Mouse (Mus musculus): ENCODE data around the gene Akap12. TPM values are rescaled to one million over a fixed set of nuclear protein-coding genes. Genes with fewer than 3 reads are reported as not detected.

The Akap12 gene
- 1 to 10 TPM; 9.0 to 9.2 TPM for polyA plus RNA-seq (2017; shearing (Covaris generic))

DNA sequence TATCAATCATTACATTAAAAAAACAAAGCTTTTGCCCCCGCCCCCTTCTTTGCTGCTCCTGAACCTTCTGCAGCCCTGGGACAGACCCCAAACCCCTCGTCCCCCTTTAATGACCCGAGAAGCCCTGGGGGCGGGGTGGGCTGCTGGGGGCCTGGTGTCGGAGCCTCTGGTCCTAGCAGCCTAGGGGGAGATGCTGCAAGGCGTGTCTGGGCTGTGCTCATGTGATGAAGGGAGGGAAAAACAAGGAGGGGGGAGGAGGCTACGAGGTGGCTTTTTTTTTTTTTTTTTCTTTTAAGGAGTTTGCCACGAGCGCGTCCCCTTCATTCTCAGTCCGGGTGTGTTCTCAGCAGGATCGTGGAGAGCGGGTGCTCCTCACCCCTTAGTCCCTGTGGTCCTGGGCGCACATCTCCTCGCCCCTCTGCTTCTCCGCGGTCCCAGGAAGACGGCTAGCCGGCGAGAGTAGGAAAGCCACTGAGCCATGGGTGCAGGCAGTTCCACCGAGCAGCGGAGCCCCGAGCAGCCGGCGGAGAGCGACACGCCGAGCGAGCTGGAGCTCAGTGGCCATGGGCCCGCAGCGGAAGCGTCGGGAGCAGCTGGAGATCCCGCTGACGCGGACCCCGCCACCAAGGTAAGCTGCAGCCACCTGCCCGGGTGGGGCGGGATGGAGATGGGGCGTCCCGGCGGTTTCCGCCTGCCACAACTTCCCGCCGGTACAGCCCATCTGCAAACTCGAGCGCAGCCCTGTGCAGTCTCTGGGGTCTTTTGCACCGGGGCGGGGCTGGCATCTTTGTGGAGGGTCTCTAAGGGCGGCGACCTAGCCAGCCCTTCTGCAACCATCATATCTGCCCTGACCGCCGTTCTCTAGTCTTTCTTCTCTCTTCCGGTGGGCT, at the start of gene Akap12:
Gene Akap12, plus strand, starts transcription at position 340 of the 890 bp plus-strand sequence.
- peak; percentile 68 for ATAC-seq

DNA sequence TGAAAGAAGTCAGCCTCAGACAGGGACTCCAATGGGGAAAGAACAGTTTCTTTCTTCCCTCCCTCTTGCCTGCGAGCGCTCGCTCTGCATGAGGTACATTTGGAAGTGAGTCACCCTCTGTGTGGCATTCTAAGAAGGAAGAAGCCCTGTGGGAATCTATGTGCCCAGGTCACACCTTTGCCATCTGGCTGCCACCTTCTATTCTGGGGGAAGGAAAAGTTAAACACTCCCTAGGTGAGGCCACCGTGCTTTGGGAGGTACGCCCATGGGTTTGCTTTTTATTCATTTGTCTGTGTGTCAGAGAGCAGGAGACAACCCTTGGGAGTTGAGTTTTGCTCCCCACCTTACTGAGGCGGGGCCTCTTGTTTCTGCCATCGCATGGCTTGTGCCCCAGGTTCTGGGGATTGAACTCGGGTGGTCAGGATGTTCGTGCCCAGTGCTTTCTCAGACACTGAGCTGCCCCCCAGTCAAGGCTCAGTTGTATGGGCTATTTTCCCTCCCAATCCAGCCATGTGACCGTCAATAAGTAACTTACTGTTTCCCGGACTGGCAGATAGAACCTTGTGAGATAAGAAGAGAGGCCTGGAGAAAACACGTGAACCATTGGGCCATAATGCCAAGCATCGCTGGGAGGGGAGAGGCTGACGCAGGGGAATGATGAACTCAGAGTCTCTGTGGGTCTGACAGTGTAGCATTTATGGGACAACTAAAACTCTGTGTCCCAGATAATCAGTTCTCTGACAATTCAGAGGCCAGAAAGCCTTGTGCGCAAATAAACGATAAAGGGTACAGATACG, 35.4 kb upstream of the Akap12 start:
- ATAC-seq: no peak

DNA sequence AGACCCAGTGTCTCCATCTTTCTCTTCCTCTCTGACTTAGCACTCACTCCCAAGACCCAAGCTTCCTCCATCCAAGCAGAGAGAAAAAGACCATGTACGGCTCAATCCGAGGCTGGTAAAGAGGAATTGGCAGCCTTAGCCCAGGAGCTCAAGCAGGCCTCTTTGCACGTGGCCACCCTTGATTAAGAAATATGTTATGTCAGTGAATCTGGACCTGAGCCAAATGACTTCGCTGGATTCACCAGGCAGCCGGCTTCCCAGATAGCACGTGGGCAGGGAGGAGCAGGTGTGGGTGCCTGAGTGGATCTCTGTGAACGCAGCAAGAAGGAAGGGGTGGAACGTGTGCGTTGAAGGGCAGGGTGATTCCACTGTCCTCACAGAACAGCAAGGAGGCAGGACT, 33.1 kb upstream of the Akap12 start:
- no peak for ATAC-seq

- ATAC-seq: no peak
These were observed 26.2 kb upstream of the Akap12 start for GRCm38 (mm10) chr10:4239794-4240574.

DNA sequence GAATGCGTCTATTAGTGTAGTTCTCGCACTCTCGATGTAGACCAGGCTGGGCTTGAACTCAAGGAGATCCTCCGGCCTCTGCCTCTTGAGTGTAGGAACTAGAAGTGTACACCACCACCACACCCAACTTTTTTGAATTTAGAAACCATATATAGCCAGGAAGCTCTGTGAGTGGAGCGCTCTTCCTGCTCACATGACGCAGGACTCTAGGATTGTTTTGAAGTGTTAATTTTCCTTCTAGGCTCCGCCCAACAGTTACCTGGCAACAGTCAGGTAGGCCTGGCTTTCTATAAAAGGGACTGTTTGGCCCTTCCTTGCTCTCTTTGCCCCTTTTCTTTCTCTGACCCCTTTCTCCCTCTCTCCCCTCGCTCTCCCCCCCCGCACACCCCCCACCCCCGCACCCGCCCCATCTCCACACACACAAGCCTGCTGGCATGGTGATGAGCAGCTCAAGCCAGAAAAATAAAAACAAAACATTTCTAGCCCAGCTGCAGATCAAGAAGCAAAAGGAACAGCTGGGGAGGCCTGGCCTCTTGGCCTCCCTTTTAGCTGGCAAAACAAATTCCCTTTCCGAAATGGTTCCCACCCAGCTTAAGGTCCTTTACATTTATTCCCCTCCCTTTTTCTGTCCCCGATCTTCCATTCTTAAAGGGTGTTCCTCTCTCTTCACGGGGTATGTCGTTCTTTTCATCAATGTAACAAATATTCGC, 22.4 kb upstream of the Akap12 start:
- no peak for ATAC-seq

- no peak for ATAC-seq
These were observed 20.4 kb upstream of the Akap12 start for GRCm38 (mm10) chr10:4245812-4246211.

- ATAC-seq: no peak
These were observed 19.8 kb upstream of the Akap12 start for GRCm38 (mm10) chr10:4246407-4246806.

DNA sequence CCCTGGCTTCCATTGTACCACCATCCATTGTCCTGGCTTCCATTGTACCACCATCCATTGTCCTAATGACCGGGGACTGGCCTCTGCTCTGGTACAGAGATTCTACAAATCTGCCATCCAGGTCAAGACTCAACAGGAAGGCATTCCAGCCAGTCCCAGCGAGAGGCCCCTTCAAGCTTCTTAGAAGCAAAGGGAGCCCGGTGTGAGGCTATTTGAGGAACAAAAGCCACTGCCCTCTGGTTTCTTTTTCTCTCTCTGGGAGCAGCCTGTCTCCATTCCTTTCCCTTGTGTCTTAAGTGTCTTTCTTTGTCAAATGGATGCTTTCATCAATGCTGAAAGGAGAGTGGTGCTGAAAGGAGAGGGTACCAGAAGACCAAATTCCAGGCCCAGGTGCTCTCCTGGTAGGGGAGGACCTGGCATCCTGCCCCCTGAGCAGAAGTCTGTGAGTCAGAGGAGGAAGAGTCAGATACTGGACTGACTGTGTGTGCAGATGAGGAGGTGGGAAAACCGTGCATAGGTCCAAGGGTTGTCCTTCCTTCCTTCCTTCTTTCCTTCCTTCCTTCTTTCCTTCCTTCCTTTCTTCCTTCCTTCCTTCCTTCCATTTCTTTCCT, 16.8 kb upstream of the Akap12 start:
- no peak for ATAC-seq

GRCm38 (mm10) chr10:4250681-4251080, 15.5 kb upstream of the Akap12 start:
- ATAC-seq: no peak

DNA sequence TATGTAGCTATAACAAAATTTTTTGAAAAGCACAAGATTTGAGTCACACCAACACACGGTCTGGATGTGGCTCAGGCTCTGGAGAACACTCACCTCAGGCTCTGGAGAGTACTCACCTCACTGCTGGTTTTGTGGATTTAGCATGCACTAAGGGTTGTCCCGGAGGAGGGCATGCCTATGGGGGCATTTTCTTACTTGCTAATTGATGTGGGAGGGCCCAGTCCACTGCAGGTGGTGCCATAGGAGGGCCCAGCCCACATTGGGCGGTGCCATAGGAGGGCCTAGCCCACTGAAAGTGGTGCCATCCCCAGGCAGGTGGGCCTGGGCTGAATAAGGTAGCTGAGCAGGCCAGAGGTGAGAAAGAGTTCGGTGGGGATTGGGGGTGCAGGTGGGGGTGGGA, 12.6 kb upstream of the Akap12 start:
- ATAC-seq: no peak

DNA sequence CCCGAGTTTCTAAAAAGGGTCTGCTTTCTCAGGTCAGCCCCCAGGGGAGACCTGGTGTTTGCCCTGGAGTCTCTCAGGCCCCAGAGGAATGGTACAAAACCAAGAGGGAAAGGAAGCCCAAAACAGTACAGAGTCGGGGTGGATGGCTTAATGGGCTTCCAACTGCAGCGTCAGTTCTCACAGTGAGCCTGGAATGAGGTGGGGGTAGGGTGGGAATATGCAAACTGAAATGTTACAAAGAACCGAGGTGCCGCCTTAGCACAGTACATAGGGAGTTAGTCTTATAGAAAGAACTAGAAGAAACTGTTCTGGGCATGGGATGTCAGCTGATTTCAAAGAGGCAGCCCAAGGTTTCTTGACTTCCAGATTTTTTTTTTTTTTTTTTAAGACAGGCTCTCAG, 11.7 kb upstream of the Akap12 start:
- no peak for ATAC-seq

GRCm38 (mm10) chr10:4260925-4261324, 5.3 kb upstream of the Akap12 start:
- ATAC-seq: no peak

DNA sequence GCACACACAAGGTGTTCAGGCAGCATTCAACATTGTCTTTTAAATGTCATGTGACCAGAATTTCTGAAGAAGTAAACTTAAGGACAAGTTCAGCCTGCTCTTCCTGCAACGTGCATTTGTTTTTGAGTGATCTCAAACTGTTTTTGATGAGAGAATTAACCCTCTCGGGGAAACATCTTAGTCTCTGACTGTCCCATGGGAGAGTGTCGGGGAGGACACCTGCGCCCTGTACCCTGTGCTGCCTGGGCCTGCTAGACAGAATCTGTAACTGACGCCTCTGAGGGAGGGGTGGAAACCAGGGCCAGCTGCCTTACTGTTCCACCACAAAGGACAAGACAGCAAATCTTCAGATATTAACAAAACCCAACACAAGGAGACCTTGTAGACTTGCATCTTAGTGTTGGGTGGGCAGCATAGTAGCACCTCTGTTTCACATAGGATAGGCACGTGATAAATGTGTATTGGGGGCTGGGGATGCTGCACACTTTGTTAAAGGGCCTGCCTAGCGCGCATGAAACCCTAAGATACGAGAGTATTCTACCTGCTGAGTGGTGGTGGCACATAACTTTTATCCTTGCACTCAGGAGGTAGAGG, 4.7 kb upstream of the Akap12 start:
- no peak for ATAC-seq

DNA sequence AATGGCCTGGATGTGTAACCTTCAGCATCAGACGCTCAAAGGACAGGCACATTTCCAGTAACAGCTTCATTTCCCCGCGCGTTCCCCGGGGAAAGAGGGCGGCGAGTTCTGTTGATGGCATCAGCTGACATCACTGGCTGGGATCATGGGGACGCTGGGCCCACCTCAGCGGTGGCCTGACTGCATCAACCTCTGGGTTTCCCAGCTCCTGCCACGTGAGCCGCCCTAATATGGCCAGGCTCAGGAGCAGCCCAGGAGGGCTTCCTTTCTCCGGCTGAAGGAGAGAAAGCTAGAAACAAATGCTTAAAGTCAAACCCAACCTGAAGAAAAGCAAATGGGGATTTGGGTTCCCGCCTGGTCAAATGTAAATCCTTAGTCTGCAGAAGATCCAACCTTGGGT, 539 bp upstream of the Akap12 start:
- ATAC-seq: no peak

- ATAC-seq: no peak
These were observed 741 bp downstream of the Akap12 start for GRCm38 (mm10) chr10:4266931-4267310.

GRCm38 (mm10) chr10:4267481-4267880, 1.3 kb downstream of the Akap12 start:
- ATAC-seq: no peak

GRCm38 (mm10) chr10:4268140-4268539, 2.0 kb downstream of the Akap12 start:
- ATAC-seq: no peak

- no peak for ATAC-seq
These were observed 9.4 kb downstream of the Akap12 start for GRCm38 (mm10) chr10:4275572-4275971.

- ATAC-seq: no peak
These were observed 9.9 kb downstream of the Akap12 start for GRCm38 (mm10) chr10:4276081-4276480.

GRCm38 (mm10) chr10:4278041-4278440, 11.9 kb downstream of the Akap12 start:
- ATAC-seq: no peak

DNA sequence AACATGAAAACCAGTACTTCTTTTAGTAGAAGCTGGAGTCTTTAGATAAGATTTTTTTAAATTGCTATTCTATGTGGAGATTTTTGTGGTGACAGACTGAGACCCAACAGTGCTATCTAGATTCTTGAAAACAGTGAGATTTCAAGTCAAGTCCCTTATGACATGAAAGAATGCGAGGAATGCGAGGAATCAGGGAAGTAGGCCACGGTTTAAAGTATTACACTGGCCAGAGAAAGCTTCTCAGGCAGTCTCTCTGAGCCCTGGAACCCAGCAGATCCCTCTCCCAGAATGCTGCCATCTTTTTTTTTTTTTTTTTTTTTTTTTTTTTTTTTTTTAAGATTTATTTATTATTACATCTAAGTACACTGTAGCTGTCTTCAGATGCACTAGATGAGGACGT, 16.2 kb downstream of the Akap12 start:
- no peak for ATAC-seq
